Mouse (Mus musculus): ENCODE data around the gene Tmem178b. TPM values are rescaled to one million over a fixed set of nuclear protein-coding genes. Genes with fewer than 3 reads are reported as not detected.

Tmem178b gene
- polyA plus RNA-seq, 1 experiment = 0.29 TPM

- Histone ChIP-seq H3K4me3 (ENCODE audit: low read depth, low read length) (no peak overlapping the region), H3K27ac (ENCODE audit: insufficient read depth, low read depth, low read length) (no peak overlapping the region), H3K4me1 (ENCODE audit: control insufficient read depth, insufficient read depth, insufficient read length, low read length) (no peaks in the 10 kb centered on the region), H3K27me3 (ENCODE audit: control insufficient read depth, insufficient read depth, low read length) (no peaks in the 10 kb centered on the region), H3K36me3 (ENCODE audit: control insufficient read depth, insufficient read depth, low read length) (no peaks in the 10 kb centered on the region)
- TF ChIP-seq POLR2A (IDR thresholded peaks at IDR 0.05; ENCODE audit: low read depth, low read length) (no peak), CTCF (IDR thresholded peaks at IDR 0.05; ENCODE audit: extremely low read depth, insufficient read length, insufficient replicate concordance, low read depth, low read length) (no peak)
- WGBS = 73% methylated on average over 3 of the region's 3 CpGs
These were observed 160.9 kb downstream of the Tmem178b start for GRCm38 (mm10) chr6:40033935-40034334.

DNA sequence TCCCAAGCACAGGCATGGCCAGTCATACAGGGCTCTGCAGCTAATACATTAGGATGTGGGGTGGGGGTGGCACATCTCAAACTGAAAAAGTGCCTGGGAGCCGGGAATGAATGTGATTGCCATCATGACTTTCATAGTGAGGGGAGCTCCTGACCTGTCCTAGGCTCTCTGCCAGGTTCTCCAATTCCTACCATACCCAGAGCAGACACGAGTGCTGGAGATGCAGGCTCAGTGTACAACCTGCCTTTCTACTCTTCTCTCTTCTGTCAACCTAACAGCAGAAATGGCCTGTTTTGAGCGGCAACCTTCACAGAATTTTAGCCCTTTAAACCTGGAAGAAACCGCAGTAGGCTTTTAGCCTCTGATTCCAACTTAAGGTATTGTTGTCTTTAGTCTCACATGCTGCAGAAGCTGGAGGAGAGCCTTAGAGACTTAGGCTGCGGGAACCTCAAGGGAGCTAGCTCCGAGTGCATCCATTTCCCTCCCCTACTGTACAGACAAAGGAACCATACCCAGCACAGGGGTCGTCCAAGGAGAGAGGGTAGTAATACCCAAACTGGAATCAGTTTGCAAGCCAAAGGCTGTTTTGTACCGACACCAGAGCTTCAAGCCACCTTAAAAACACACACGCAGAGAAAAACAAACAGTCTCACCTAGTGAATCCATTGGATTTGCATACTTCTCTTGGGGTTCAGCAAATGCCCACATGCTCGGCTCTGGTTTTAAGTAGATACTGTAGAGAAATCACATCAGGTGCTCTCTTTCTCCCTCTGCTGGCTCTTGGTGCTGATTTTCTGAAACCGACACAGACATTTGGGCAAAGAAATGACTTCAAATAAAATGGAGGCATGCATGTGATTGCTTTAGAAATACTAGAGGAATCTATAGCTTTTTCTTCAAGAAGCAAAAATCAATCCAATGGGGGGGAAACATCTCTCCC, 176.2 kb downstream of the Tmem178b start:
- H3K27me3 ChIP-seq (ENCODE audit: control insufficient read depth, insufficient read depth, low read length) = no peaks in the 10 kb centered on the region
- H3K27ac ChIP-seq (ENCODE audit: insufficient read depth, low read depth, low read length) = no peak overlapping the region
- H3K4me3 ChIP-seq (ENCODE audit: low read depth, low read length) = no peak overlapping the region
- no peaks in the 10 kb centered on the region for H3K36me3 ChIP-seq (ENCODE audit: control insufficient read depth, insufficient read depth, low read length)
- H3K4me1 ChIP-seq (ENCODE audit: control insufficient read depth, insufficient read depth, insufficient read length, low read length) = no peaks in the 10 kb centered on the region
- 46% methylated on average over 11 of the region's 11 CpGs for WGBS
- TF ChIP-seq CTCF (IDR thresholded peaks at IDR 0.05; ENCODE audit: extremely low read depth, insufficient read length, insufficient replicate concordance, low read depth, low read length) (no peak), POLR2A (IDR thresholded peaks at IDR 0.05; ENCODE audit: low read depth, low read length) (no peak)

DNA sequence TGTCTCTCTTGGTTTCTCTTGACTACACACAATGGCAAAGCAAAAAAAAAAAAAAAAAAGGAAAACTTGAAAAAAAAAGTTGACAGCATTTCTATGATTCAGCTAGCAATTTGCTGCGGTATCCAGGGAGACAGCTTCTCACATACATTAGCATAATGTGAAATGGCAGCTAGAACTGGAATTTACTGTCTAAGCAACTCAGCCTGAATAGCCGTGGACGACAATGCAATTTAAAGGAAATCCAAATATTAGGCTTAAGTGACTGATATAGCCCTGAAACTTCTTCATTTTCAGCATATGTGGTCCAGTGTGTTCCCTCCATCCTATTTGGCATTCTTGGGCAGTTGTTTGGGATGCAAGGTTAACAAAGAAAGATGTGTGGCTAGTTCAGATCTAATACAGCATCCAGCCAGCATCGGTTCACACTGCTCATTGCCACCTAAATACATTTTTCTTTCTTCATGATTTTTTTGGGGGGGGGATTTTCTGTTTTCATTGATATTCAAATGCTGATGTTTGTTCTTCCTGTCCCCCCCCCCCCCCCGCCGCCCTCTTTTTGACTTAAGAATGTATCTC, 176.9 kb downstream of the Tmem178b start:
- Histone ChIP-seq H3K4me1 (ENCODE audit: control insufficient read depth, insufficient read depth, insufficient read length, low read length) (no peaks in the 10 kb centered on the region), H3K27ac (ENCODE audit: insufficient read depth, low read depth, low read length) (no peak overlapping the region), H3K36me3 (ENCODE audit: control insufficient read depth, insufficient read depth, low read length) (no peaks in the 10 kb centered on the region), H3K27me3 (ENCODE audit: control insufficient read depth, insufficient read depth, low read length) (no peaks in the 10 kb centered on the region), H3K4me3 (ENCODE audit: low read depth, low read length) (no peak overlapping the region)
- TF ChIP-seq POLR2A (IDR thresholded peaks at IDR 0.05; ENCODE audit: low read depth, low read length) = no peak
- TF ChIP-seq CTCF (IDR thresholded peaks at IDR 0.05; ENCODE audit: extremely low read depth, insufficient read length, insufficient replicate concordance, low read depth, low read length) = no peak
- WGBS = 86% methylated on average over 6 of the region's 6 CpGs

- Histone ChIP-seq H3K4me1 (ENCODE audit: control insufficient read depth, insufficient read depth, insufficient read length, low read length) (no peaks in the 10 kb centered on the region), H3K27ac (ENCODE audit: insufficient read depth, low read depth, low read length) (no peak overlapping the region), H3K36me3 (ENCODE audit: control insufficient read depth, insufficient read depth, low read length) (no peaks in the 10 kb centered on the region), H3K4me3 (ENCODE audit: low read depth, low read length) (no peak overlapping the region), H3K27me3 (ENCODE audit: control insufficient read depth, insufficient read depth, low read length) (no peaks in the 10 kb centered on the region)
- 83% methylated on average over 2 of the region's 2 CpGs for WGBS
- TF ChIP-seq CTCF (IDR thresholded peaks at IDR 0.05; ENCODE audit: extremely low read depth, insufficient read length, insufficient replicate concordance, low read depth, low read length) (no peak), POLR2A (IDR thresholded peaks at IDR 0.05; ENCODE audit: low read depth, low read length) (no peak)
These were observed 178.6 kb downstream of the Tmem178b start for GRCm38 (mm10) chr6:40051698-40052097.

GRCm38 (mm10) chr6:40052593-40052992, 179.5 kb downstream of the Tmem178b start:
- H3K27me3 ChIP-seq (ENCODE audit: control insufficient read depth, insufficient read depth, low read length) = no peaks in the 10 kb centered on the region
- H3K27ac ChIP-seq (ENCODE audit: insufficient read depth, low read depth, low read length) = no peak overlapping the region
- H3K4me1 ChIP-seq (ENCODE audit: control insufficient read depth, insufficient read depth, insufficient read length, low read length) = no peaks in the 10 kb centered on the region
- H3K36me3 ChIP-seq (ENCODE audit: control insufficient read depth, insufficient read depth, low read length) = no peaks in the 10 kb centered on the region
- no peak for TF ChIP-seq POLR2A (IDR thresholded peaks at IDR 0.05; ENCODE audit: low read depth, low read length)
- TF ChIP-seq CTCF (IDR thresholded peaks at IDR 0.05; ENCODE audit: extremely low read depth, insufficient read length, insufficient replicate concordance, low read depth, low read length) = no peak
- WGBS = 90% methylated on average over 1 of the region's 1 CpGs
- no peak overlapping the region for H3K4me3 ChIP-seq (ENCODE audit: low read depth, low read length)

DNA sequence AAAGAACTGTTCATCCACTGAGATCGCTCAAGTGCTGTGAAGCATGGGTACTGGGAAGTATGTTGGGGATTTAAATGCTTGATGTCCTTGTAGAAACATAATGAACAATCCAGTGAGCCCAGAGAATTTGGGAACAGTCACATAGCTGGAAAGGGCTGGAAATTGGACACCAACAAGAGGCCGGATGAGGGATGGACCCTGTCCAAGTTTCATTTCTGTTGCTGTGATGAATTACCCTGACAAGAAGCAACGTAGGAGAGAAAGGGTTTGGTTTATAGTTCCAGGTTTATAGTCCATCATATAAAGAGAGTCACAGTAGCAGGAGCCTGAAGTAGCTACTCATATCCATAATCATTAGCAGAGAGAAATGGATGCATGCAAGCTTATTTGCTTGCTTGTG, 186.4 kb downstream of the Tmem178b start:
- H3K27me3 ChIP-seq (ENCODE audit: control insufficient read depth, insufficient read depth, low read length) = no peaks in the 10 kb centered on the region
- WGBS = 30% methylated on average over 3 of the region's 3 CpGs
- H3K4me1 ChIP-seq (ENCODE audit: control insufficient read depth, insufficient read depth, insufficient read length, low read length) = peaks cover 38% of the 10 kb centered on the region; the same call in 1 of the 2 replicates
- TF ChIP-seq POLR2A (IDR thresholded peaks at IDR 0.05; ENCODE audit: low read depth, low read length) (no peak), CTCF (IDR thresholded peaks at IDR 0.05; ENCODE audit: extremely low read depth, insufficient read length, insufficient replicate concordance, low read depth, low read length) (no peak)
- no peaks in the 10 kb centered on the region for H3K36me3 ChIP-seq (ENCODE audit: control insufficient read depth, insufficient read depth, low read length)
- H3K4me3 ChIP-seq (ENCODE audit: low read depth, low read length) = no peak overlapping the region
- no peak overlapping the region for H3K27ac ChIP-seq (ENCODE audit: insufficient read depth, low read depth, low read length)

All from small intestine, adult 2 months (tissue).